Mouse (Mus musculus) frontal cortex, postnatal 36 days (tissue): ENCODE measurements around the gene Prcp.
"Not testable (repeated sequence)": the region's sequence is repeated elsewhere in the genome, so short reads cannot be mapped to it uniquely, and the experiment has no call there.

Source experiments
- DNase-seq, 2 experiments: peaks; one replicate each; pipeline ENCODE4 v3.0.0; 2022; ENCODE audit warnings: low spot score in 2 of 2

The Prcp gene

GRCm38 (mm10) chr7:92890211-92890610, 15.9 kb downstream of the Prcp start:
- no peak for DNase-seq

DNA sequence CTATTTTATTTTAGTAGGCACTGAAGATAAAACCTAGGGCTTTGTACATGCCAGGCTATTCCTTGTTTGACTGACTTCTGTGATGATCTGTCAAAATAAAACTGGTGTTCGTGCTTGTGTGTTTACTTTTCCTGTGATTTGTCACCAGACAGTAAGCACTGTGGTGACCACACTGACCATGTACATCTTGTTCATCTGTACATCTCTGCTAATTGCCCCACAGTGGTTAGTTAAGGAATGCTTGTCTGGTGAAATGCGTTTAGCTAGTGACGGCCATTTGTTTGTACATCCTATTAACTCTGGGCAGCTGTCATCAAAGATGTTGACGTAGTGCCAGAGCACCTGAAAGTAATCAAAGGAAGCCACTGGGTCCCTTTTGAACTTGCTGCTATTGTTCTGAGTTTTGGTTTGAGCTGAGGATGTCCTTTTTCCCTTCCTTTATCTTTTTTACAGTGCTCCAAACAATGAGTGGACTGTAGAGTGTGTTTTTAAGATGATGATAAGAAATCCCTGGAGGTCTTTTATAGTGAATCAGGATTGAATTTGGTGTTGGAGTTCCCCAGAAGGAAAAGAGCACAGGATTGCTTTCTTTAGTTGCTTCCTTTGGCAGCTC, 16.5 kb downstream of the Prcp start:
- DNase-seq: no peak

GRCm38 (mm10) chr7:92893478-92893877, 19.2 kb downstream of the Prcp start:
- no peak for DNase-seq

- no peak for DNase-seq
These were observed 21.8 kb downstream of the Prcp start for GRCm38 (mm10) chr7:92896036-92896435.

GRCm38 (mm10) chr7:92897021-92897420, 22.8 kb downstream of the Prcp start:
- peak in 1 of 2 experiments; percentile 39 for DNase-seq

DNA sequence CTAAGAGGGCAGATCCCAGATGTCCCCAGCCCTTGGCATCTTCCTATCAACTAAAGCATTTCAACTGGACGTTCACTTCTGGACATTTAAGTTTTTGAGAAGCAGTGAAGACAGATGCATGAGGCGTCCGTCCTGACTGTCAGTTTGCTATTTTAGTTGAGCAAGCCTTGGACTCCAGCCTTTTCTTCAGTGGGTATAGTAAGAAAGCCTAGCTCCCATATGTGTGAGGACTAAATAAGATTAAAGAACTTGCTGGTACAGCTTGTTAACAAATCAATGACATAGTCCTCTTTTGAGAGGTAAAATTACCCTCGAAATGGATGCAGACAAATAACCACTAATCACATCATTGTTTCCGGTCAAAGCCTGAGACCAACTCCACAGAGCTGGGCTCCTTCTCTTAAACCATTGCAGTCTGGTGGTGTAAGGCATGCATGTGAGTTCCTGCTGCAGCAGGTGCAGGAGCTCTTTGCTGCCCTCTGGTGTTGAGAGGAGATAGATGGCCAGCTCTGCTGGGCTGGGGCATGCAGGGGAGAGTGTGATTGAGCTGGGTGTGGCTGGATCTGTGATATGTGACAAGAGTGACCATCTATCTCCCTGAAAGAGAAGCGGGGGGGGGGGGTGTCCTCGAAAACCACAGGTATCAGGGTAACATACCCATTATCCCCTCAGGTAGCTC, 29.2 kb downstream of the Prcp start:
- DNase-seq: peak; percentile 50 to 73

DNA sequence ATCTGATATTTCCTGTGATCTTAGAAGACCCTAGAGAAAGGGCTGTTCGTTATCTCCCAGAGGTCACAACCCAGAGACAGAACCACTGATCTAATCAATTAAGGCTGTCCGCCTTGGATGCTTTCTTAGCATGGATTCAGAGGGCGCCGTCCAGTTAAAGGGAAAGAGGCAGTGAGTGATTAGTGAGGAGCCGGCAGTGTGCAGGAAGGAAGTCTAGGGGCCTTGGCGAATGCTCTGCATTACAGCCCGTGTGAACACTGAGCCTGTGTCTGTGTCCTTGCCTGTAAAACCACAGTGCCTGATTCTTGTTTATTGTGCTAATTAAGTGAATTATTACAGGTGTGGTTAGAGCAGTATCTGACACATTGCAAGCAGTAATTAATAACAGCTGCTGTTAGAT, 30.0 kb downstream of the Prcp start:
- DNase-seq: not testable (repeated sequence)

DNA sequence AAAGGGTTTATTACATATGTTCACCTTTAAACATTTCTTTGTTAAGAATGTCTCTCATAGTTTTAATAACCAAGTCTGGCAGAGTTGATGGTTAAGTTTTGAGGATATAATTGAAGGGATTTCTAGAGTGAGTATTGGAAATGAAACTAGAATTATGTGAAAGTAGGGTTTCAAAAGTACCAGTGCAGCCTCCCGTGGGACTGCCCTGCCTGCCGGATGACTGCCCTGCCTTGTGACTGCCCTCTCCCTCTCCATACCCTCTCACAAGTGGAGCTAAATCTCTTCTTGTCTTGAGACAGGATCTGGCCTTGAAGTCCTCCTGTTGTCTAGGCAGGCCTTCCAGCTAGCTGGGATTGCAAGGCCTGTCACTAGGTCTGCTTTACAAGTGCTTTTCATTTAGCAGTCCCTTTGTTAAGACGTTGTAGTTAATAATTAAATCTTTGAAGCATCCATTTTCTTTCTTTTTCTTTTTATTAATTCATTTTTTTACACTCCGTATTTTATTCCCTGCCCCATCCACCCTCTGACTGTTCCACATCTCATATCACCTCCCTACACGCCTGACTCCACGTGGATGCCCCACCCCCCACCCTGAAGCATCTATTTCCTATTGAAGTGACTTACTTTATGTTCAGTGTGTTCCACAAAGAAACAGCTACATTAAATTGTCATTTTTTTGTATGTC, 46.0 kb downstream of the Prcp start:
- no peak for DNase-seq

GRCm38 (mm10) chr7:92920857-92921172, 46.5 kb downstream of the Prcp start:
- no peak for DNase-seq

- no peak for DNase-seq
These were observed 58.5 kb downstream of the Prcp start for GRCm38 (mm10) chr7:92932792-92933191.

DNA sequence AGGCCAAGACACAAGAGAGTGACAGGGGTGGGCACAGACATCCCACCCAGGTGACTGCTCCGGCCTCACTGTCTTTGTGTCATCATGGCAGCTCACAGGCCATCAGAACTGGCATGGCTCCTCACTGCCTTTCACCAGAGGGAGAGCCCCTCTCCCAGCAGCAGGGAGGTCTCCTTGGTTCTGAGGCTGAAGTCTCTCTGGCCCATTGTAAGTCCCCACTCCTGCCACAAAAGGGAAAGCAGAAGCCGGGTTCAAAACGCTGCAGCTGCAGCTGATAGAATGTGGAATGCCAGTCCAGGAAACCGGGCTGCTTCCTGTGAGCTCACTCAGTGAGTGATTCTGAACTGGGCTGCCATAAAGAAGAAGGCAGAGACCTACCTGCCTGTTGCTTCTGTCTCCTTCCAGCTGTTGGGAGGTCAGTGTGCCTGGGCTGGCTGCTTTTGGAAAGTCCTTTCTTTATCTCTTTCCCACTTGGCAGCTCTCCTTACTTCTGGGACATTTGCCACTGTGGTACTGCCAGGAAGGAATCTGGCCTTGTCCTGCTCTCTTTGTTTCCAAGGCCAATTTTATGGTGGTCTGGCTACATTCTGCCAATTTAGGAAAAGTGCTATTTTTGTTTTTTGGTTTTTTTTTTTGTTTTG, 59.2 kb downstream of the Prcp start:
- peak in 1 of 2 experiments; percentile 11 for DNase-seq

DNA sequence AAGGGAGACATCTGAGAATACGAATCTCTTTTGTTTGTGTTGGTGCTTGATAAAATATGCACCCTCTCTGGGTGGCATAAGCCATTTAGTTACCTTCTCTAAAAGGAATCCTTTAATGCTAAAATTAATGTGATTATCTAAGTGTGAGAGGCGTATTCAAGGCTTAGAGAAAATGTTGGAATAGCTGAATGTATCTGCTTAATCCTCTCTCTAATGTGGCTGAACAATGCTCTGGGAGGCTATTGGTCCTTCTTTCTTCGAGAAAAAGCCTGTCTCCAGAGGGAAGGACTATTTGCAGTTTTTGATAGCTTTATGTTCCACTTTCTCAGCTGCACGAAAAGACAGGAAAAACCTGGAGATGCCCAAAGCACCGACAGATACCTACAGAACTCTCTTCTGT, 62.5 kb downstream of the Prcp start:
- DNase-seq: no peak

GRCm38 (mm10) chr7:92937955-92938354, 63.7 kb downstream of the Prcp start:
- peak in 1 of 2 experiments; percentile 10 for DNase-seq

GRCm38 (mm10) chr7:92939776-92940175, 65.5 kb downstream of the Prcp start:
- DNase-seq: no peak

GRCm38 (mm10) chr7:92950775-92951174, 76.5 kb downstream of the Prcp start:
- DNase-seq: no peak

DNA sequence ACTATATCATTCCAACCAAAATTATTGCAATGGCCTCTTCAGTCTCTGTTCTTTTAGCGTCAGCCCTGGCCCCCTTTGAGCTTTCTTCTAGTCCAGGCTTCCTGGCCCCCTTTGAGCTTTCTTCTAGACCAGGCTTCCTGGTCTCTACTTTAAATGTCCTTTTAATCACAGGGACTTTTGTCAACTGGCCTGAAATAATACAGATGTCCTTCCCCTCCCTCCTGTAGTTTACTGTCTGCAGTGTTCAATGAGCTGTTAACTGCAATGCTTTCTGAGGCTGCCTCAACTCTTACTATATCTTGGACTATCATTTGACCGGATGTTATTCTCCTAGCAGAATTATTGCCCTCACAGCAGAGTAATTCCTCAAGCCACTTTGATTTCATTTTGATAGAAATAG, 77.9 kb downstream of the Prcp start:
- no peak for DNase-seq

- no peak for DNase-seq
These were observed 85.5 kb downstream of the Prcp start for GRCm38 (mm10) chr7:92959758-92960157.

DNA sequence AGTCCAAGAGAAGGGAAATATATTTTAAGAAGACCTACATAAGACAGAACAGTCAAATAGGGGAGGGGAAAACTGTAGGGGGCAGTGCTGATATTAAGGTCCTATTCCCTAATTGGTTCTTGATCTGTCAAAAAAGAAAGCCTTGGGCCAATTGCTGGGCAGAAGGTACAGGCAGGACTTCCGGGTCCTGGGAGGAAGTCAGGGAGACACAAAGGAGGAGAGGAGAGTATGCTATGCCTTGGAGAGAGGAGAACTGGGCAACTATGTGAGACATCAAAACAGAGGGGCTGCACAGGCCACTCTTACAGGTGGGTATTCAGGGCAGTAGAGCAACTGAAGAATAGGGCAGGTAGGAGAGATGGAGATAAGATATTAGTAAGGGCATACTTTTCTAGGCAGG, 87.6 kb downstream of the Prcp start:
- DNase-seq: no peak

DNA sequence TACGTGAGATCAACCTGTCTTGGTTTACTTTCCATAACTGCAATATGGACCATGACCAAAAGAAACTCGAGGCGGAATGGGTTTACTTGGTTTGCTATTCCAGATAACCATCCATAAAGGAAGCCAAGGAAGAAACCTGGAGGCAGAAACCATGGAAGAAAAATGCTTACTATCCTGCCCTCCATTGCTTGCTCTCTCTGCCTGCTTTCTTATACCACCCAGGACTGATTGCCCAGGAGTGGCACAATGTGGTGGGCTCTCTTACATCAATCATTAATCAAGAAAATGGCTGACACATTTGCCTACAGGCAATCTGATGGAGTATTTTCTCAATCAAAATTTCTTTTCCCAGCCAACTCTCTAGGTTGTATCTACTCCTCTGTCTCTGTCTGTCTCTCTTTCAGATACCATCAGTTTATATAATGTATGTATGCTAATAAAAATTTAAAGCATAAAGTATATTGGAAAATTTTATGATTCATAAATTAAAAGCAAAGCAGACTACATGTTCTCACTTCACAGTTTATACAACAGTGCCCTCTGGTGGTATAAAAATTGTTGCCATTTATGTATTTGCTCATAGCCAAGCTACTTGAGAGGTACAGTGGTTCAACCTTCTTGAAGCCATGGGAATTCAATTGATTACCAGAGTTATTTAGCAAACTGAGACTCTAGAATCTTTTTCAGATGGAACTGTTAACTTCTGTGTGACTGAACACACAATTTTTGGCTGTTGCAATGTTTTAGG, 90.7 kb downstream of the Prcp start:
- DNase-seq: peak in 1 of 2 experiments; percentile 46

- DNase-seq: peak; percentile 24 to 68
These were observed 93.3 kb downstream of the Prcp start for GRCm38 (mm10) chr7:92967381-92968127.

DNA sequence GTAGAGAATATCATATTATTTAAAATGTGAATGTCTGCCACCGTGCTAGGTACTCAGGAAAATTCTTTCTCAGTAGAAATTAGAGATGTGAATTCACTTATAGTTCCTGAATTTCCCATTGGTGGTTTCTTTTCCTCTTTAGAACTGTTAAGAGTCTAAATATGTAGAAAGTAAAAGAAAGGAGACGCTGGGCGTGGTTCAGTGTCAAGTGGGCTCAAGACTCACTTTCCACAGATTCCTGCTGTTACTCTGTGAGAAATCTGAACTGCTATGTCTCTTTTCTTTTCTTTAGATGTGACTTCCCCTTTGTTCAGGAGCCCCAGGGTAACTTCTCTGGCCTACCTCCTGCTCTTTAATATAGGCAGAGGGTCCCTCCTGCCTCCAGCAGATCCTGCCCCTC, 103.2 kb downstream of the Prcp start:
- DNase-seq: no peak
